Mouse (Mus musculus) embryonic facial prominence, embryonic 15.5 days (tissue): ENCODE results near the gene Cs. TPM values are rescaled to one million over a fixed set of nuclear protein-coding genes. Genes with fewer than 3 reads are reported as not detected.
"Not testable (repeated sequence)": the region's sequence is repeated elsewhere in the genome, so short reads cannot be mapped to it uniquely, and the experiment has no call there.

Experiments used
- ATAC-seq: fragments of 200-750 bp; cut with Nextera tagmentation; 2 replicates; pipeline ENCODE4 v1.8.0; 2017; ENCODE audit warnings: low read depth, moderate TSS enrichment; ENCODE audit not compliant: insufficient number of reproducible peaks, low FRiP score, low TSS enrichment
- H3K27ac ChIP-seq: fragments of 300-500 bp; sonication (generic); replicated peaks from 2 replicates; pipeline ENCODE4 v1.5.1; 2015; ENCODE audit warnings: mild to moderate bottlenecking, inconsistent platforms
- H3K27me3 ChIP-seq: fragments of 300-500 bp; sonication (generic); 2 replicates; pipeline ENCODE4 v1.6.1; 2015; ENCODE audit warnings: inconsistent platforms
- H3K36me3 ChIP-seq: fragments of 300-500 bp; sonication (generic); 2 replicates; pipeline ENCODE4 v1.6.1; 2015; ENCODE audit warnings: mild to moderate bottlenecking, inconsistent platforms
- H3K4me1 ChIP-seq: fragments of 300-500 bp; sonication (generic); 2 replicates; pipeline ENCODE4 v1.6.1; 2015; ENCODE audit warnings: inconsistent platforms
- H3K4me2 ChIP-seq: fragments of 300-500 bp; sonication (generic); replicated peaks from 2 replicates; pipeline ENCODE4 v1.6.1; 2015; ENCODE audit warnings: mild to moderate bottlenecking, inconsistent platforms
- H3K4me3 ChIP-seq: fragments of 300-500 bp; sonication (generic); replicated peaks from 2 replicates; pipeline ENCODE4 v1.5.1; 2015; ENCODE audit warnings: mild to moderate bottlenecking, inconsistent platforms
- H3K9ac ChIP-seq: fragments of 300-500 bp; sonication (generic); 2 replicates; pipeline ENCODE4 v1.6.1; 2015; ENCODE audit warnings: inconsistent platforms
- H3K9me3 ChIP-seq: fragments of 300-500 bp; sonication (generic); replicated peaks from 2 replicates; pipeline ENCODE4 v1.6.1; 2016; ENCODE audit warnings: inconsistent platforms
- WGBS: fragments of 180-500 bp; shearing (Covaris S2); methylation state at CpG from one replicate; pipeline ENCODE4 v1.1.7; 2015; 5-methylcytosine and 5-hydroxymethylcytosine counted together
- polyA plus RNA-seq: library from polyadenylated mRNA; unstranded; fragments of >200 nt; fragmentation: Nextera tagmentation; extraction: Ambion mirVana; gene quantifications from 2 replicates; pipeline ENCODE4 v1.2.1, GENCODE M21; 2015

Gene Cs
- polyA plus RNA-seq = 164 and 180 TPM in 2 replicates

GRCm38 (mm10) chr10:128337306-128338181 lies at the start of gene Cs:
Gene Cs (plus strand): TSS chr10:128337734.
- H3K9ac ChIP-seq = peak within 1 kb of the TSS; percentile 96
- under 1% methylated on average over 61 of the region's 61 CpGs for WGBS
- no peaks in the 10 kb centered on the region for H3K27me3 ChIP-seq
- H3K9me3 ChIP-seq = no peaks in the 10 kb centered on the region
- peak within 1 kb of the TSS; percentile 77 for H3K4me2 ChIP-seq
- H3K36me3 ChIP-seq = no peaks in the 10 kb centered on the region
- H3K27ac ChIP-seq = peak within 1 kb of the TSS; percentile 94
- ATAC-seq = peak; percentile 99
- H3K4me3 ChIP-seq = peak within 1 kb of the TSS; percentile 98
- H3K4me1 ChIP-seq = peaks cover 18% of the 10 kb centered on the region

DNA sequence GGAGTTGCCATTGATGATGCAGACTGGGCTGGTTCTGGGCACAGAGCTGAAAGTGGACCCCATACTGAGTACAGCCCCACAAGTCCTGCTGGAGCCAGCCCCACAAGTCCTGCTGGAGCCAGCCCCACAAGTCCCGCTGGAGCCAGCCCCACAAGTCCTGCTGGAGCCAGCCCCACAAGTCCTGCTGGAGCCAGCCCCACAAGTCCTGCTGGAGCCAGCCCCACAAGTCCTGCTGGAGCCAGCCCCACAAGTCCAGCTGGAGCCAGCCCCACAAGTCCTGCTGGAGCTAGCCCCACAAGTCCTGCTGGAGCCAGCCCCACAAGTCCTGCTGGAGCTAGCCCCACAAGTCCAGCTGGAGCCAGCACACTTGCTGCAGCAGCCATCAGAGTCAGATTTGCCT lies 46.9 kb upstream of the Cs start:
- WGBS = 75% methylated on average over 1 of the region's 1 CpGs
- peaks cover 44% of the 10 kb centered on the region; the same call in 1 of the 2 replicates for H3K36me3 ChIP-seq

DNA sequence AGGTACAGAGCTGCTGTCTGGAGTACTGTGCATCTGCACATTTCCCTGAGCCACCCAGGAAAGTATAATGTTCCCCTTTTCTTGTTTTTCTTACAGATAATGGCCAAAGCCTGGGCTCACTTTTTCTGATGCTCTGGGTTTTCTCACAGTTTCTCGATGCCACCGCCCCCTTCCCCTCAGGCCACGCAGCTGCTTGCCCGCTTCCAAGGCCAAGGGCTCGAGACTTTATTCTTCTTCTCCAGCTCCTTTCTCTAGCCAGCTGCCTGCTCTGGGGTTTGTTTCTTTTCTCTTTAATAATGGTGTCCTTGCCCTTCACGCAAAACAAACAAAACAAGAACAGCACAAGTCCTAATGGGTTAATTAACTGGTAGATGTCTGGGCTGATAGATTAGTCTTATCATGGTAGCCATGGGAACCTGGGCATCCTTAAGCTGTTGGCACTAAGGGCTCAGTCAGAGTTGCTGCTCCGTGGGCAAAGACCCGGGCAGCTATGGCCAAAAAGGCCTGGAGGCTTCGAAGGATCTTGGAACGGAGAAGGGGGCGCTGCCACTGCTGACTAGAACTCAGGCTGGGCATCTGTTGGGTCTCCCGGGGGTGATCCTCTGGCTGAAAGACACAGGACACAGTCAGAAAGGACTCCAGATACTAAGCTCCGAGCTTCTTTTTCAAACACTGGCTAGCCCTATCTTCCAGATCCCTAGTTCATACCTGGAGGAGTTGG lies 41.0 kb upstream of the Cs start:
- Histone ChIP-seq H3K36me3 (peaks cover 13% of the 10 kb centered on the region; the same call in 1 of the 2 replicates), H3K27me3 (no peaks in the 10 kb centered on the region), H3K9ac (no peak overlapping the region), H3K4me3 (no peak overlapping the region), H3K4me1 (no peaks in the 10 kb centered on the region), H3K4me2 (no peak overlapping the region), H3K27ac (no peak overlapping the region), H3K9me3 (no peaks in the 10 kb centered on the region)
- WGBS = 78% methylated on average over 13 of the region's 13 CpGs
- ATAC-seq = no peak

More for the DNA sequence above, 46.9 kb upstream of the Cs start:
- H3K4me3 ChIP-seq, H3K27me3 ChIP-seq, H3K4me1 ChIP-seq, H3K9ac ChIP-seq, ATAC-seq, H3K9me3 ChIP-seq, H3K27ac ChIP-seq, H3K4me2 ChIP-seq: not testable (repeated sequence)

DNA sequence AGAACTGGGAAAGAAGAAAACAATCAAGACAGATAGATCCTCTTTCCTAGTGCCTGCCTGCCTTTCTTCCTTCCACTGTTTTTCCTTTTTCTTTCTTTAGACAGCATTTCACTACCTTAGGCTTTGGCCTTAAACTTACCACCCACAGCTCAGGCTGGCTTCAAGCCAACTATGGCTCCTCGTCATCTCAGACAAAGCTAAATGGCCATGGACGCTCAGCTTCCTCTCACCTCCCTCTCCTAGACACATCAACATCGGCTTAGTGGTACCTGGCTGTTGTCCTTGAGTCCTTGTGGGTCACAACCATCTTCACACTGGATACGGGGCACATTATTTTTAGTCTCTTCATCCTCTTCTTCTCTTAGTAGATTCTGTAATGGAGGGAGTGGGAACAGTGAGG lies 40.3 kb upstream of the Cs start:
- Histone ChIP-seq H3K27me3 (no peaks in the 10 kb centered on the region), H3K36me3 (peaks cover 6% of the 10 kb centered on the region; the same call in 1 of the 2 replicates), H3K27ac (no peak overlapping the region), H3K4me2 (no peak overlapping the region), H3K4me1 (peaks cover 2% of the 10 kb centered on the region), H3K9ac (no peak overlapping the region), H3K9me3 (no peaks in the 10 kb centered on the region), H3K4me3 (no peak overlapping the region)
- ATAC-seq = no peak
- 77% methylated on average over 4 of the region's 4 CpGs for WGBS

GRCm38 (mm10) chr10:128297622-128298021 lies 39.9 kb upstream of the Cs start:
- no peaks in the 10 kb centered on the region for H3K9me3 ChIP-seq
- ATAC-seq = no peak
- H3K27ac ChIP-seq = no peak overlapping the region
- peaks cover 6% of the 10 kb centered on the region for H3K4me1 ChIP-seq
- 63% methylated on average over 11 of the region's 11 CpGs for WGBS
- no peak overlapping the region for H3K4me3 ChIP-seq
- no peak overlapping the region for H3K9ac ChIP-seq
- no peak overlapping the region for H3K4me2 ChIP-seq
- no peaks in the 10 kb centered on the region for H3K27me3 ChIP-seq
- peaks cover 2% of the 10 kb centered on the region; the same call in 1 of the 2 replicates for H3K36me3 ChIP-seq

- Histone ChIP-seq H3K4me1 (peaks cover 7% of the 10 kb centered on the region), H3K4me3 (no peak overlapping the region), H3K36me3 (no peaks in the 10 kb centered on the region), H3K27ac (no peak overlapping the region), H3K27me3 (no peaks in the 10 kb centered on the region), H3K4me2 (no peak overlapping the region), H3K9me3 (no peaks in the 10 kb centered on the region), H3K9ac (no peak overlapping the region)
- ATAC-seq = no peak
- WGBS = 50% methylated on average over 6 of the region's 6 CpGs
These were observed 39.3 kb upstream of the Cs start for GRCm38 (mm10) chr10:128298243-128298642.

- no peak within 1 kb of the TSS for H3K27ac ChIP-seq
These were observed 38.8 kb upstream of the Cs start, which contains the start of gene Il23a for GRCm38 (mm10) chr10:128298702-128299171. Gene Il23a (minus strand): TSS chr10:128298752.

GRCm38 (mm10) chr10:128302357-128302756 lies 35.2 kb upstream of the Cs start:
- Histone ChIP-seq H3K27ac (peak overlapping the region; percentile 96), H3K9ac (peak overlapping the region; percentile 70), H3K4me2 (peak overlapping the region; percentile 63), H3K4me1 (peaks cover 16% of the 10 kb centered on the region), H3K4me3 (peak overlapping the region; percentile 60), H3K9me3 (no peaks in the 10 kb centered on the region), H3K36me3 (no peaks in the 10 kb centered on the region), H3K27me3 (no peaks in the 10 kb centered on the region)
- ATAC-seq = no peak
- 28% methylated on average over 3 of the region's 3 CpGs for WGBS

More at GRCm38 (mm10) chr10:128298702-128299171, 38.8 kb upstream of the Cs start, which contains the start of gene Il23a:
- no peak for ATAC-seq
- Histone ChIP-seq H3K4me3 (no peak within 1 kb of the TSS), H3K4me2 (no peak within 1 kb of the TSS), H3K9me3 (no peaks in the 10 kb centered on the region), H3K4me1 (peaks cover 8% of the 10 kb centered on the region), H3K9ac (no peak within 1 kb of the TSS), H3K27me3 (no peaks in the 10 kb centered on the region), H3K36me3 (no peaks in the 10 kb centered on the region)
- 78% methylated on average over 11 of the region's 11 CpGs for WGBS

- Histone ChIP-seq H3K27me3 (no peaks in the 10 kb centered on the region), H3K9ac (peak overlapping the region; percentile 70), H3K36me3 (no peaks in the 10 kb centered on the region), H3K4me1 (peaks cover 16% of the 10 kb centered on the region), H3K9me3 (no peaks in the 10 kb centered on the region), H3K4me2 (peak overlapping the region; percentile 63), H3K4me3 (peak overlapping the region; percentile 60), H3K27ac (peak overlapping the region; percentile 96)
- WGBS = under 1% methylated on average over 9 of the region's 9 CpGs
- no peak; the same call in 1 of the 2 replicates for ATAC-seq
These were observed 34.8 kb upstream of the Cs start for GRCm38 (mm10) chr10:128302785-128303125.

DNA sequence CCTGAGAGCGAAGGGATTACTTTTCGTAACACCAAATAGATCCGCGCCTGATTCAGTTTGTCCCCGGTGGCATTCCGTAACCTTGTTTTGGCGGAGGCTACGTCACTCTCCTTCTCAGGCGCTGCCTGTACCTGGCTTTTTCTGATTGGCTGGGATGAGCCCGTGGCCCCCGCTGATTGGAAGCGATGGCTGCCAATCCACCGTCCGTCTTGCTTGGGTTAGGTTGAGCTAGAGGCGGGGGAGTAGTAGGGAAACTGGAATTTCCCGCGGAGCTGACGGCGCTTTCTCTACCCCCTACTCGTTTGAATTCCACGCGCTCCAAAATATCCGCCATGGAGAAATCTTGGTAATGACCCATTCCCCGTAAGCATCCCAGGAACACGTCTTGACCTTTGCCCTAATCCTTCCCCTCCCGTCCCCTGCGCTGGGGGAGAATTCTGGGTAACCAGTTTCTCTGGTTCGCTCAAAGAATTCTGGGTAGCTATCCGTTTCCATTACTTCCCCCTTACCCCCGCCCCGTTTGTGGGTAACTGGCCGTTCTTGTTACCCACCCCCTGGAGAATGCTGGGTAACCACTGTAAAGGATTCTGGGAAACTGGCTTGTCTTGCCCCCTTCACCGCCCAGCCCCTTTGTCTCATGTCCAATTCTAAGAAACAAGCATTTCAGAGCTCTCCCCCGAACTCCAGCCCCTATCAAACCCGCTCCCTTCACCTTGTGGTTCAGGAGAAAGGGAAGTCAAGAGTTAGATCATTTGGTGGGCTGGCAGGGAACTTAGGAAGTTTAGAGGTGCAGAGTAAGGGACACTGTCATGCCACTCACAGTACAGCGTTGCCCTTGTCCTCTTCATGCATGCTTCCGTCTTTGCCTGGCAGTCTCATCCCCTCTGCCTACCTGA lies 34.2 kb upstream of the Cs start, which contains the start of gene Pan2:
TSS of gene Pan2 (plus strand) at position 210 of the 896 bp plus-strand sequence.
- 2% methylated on average over 37 of the region's 37 CpGs for WGBS
- Histone ChIP-seq H3K27ac (peak within 1 kb of the TSS; percentile 96), H3K9ac (peak within 1 kb of the TSS; percentile 70), H3K4me3 (peak within 1 kb of the TSS; percentile 60), H3K36me3 (no peaks in the 10 kb centered on the region), H3K4me2 (peak within 1 kb of the TSS; percentile 76), H3K9me3 (no peaks in the 10 kb centered on the region), H3K4me1 (peaks cover 16% of the 10 kb centered on the region), H3K27me3 (no peaks in the 10 kb centered on the region)
- ATAC-seq = peak; percentile 100
